Mouse (Mus musculus): Measurements from ENCODE around the gene Gemin4. TPM values are rescaled to one million over a fixed set of nuclear protein-coding genes. Genes with fewer than 3 reads are reported as not detected.

Gemin4 gene
- polyA plus RNA-seq, 1 experiment from 2014 or later: 13.8 TPM

DNA sequence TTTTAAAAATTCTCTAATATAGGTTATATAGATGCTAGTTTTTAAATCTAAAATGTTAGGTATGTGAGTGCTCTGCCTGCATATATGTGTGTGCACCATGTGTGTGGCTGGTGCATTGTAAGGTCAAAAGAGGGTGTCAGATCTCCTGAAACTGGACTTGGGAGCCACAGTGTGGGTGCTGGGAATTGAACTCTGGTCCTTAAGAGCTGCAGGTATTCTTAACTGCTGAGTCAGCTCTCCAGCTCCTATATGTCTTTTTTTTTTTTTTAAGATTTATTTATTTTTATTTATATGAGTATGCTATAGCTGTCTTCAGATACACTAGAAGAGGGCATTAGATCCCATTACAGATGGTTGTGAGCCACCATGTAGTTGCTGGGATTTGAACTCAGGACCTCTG lies 29.0 kb upstream of the Gemin4 start:
- Histone ChIP-seq H3K9me3 (ENCODE audit: low read length) (no peaks in the 10 kb centered on the region), H3K4me2 (replicated peaks; ENCODE audit: low read depth, low read length) (no peak overlapping the region), H3K27me3 (replicated peaks; ENCODE audit: insufficient read depth, low read length) (no peaks in the 10 kb centered on the region), H3K9ac (replicated peaks; ENCODE audit: low read depth) (no peak overlapping the region), H3K4me3 (ENCODE audit: low read depth, low read length) (no peak overlapping the region), H3K36me3 (ENCODE audit: insufficient read depth, low read length) (no peaks in the 10 kb centered on the region), H3K4me1 (ENCODE audit: insufficient read depth, low read depth, low read length) (no peaks in the 10 kb centered on the region), H3K27ac (ENCODE audit: low read length) (no peak overlapping the region)
- DNase-seq (ENCODE audit: low spot score) (no peak), ATAC-seq (no peak)
- TF ChIP-seq EP300 (IDR thresholded peaks at IDR 0.05) (no peak), CTCF (IDR thresholded peaks at IDR 0.05) (no peak)

DNA sequence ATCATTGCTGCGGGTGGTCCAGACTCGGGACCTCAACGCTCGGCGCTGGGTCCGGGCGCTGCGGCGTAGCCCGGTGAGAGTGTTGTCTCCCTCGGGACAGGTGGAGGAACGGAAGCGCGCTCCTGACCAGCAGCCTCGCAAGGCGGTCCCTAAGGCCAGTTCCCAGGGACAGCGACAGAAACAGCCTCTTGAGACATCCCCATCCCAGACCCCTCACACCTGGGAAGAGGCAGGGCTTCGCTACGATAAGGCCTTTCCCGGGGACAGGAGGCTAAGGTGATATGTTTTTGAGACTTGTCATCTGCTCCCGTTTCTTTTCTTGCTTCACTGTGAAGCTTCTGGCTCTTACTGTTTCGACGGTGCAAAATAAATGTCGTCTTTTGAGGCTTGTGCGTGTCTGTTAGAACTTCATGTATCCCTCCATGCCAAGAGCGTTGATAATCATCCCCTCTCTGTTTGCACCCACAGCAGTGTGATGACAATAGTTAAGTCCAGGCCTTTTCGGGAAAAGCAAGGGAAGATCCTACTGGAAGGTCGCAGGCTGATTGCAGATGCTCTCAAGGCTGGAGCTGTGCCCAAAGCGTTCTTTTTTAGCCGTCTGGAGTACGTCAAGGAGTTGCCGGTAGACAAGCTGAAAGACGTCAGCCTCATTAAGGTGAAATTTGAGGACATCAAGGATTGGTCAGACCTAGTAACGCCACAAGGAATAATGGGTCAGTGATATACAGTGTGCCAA lies 26.5 kb upstream of the Gemin4 start:
- TF ChIP-seq CTCF (IDR thresholded peaks at IDR 0.05) (no peak), EP300 (IDR thresholded peaks at IDR 0.05) (no peak)
- Histone ChIP-seq H3K27ac (ENCODE audit: low read length) (no peak overlapping the region), H3K9me3 (ENCODE audit: low read length) (no peaks in the 10 kb centered on the region), H3K4me2 (replicated peaks; ENCODE audit: low read depth, low read length) (peak overlapping the region; percentile 80), H3K4me1 (ENCODE audit: insufficient read depth, low read depth, low read length) (no peaks in the 10 kb centered on the region), H3K36me3 (ENCODE audit: insufficient read depth, low read length) (0 out of 2 replicates have a peak, but pooled peaks cover 9% of the 10 kb centered on the region), H3K27me3 (replicated peaks; ENCODE audit: insufficient read depth, low read length) (no peaks in the 10 kb centered on the region), H3K4me3 (ENCODE audit: low read depth, low read length) (peak overlapping the region; percentile 63), H3K9ac (replicated peaks; ENCODE audit: low read depth) (peak overlapping the region; percentile 65)
- WGBS: 2% methylated on average over 34 of the region's 34 CpGs
- DNase-seq (ENCODE audit: low spot score): no peak
- peak; percentile 46 for ATAC-seq

DNA sequence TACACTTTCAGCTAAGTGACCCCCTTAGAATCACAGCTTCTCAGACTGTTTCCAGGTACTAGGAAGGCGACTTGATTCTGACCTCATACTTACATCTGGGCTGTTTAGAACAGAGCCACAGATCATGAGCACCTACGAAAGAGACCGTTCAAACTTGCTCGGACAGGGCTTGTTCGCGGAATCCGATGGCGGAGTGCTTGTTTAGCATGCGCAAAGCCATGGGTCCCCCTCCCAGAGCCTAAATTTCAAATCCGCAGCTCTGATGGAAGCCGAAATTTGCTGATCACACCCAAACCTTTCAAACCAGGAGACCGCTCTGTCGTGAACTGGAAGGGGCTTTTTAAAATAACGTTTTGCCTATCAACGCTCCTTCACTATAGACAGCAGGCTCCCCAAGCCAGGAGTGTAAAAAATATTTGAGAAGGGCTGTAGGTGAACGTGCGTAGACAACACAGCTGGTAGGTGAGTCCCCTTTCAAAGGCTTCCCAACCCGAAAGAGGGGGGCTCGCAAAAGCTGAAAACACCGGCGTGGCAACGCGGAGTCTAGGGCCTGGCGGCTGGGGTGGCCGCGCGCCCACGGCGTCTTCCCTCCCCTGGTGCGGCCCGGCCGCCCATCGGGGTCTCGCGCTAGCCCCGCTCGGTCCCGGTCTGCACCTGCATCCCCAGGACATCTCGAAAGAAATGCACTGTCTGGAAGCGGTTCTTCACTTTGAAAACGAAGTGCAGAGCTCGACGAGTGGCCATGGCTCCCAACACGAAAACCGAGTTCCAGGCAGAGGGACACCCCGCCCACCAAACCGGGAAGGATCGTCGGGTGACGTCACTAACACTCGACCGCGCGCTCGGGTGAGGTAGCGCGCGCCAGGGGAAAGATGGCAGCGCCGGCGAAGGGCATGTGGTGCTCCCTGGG lies 25.7 kb upstream of the Gemin4 start, which contains the start of the genes Mrm3 and Glod4:
Gene Mrm3, plus strand, starts transcription at position 815 of the 910 bp plus-strand sequence.
Gene Glod4, minus strand, starts transcription at position 825 of the 910 bp plus-strand sequence.
- ATAC-seq: peak; percentile 95
- 0 out of 2 replicates have a peak within 1 kb of the TSS, but pooled peaks have one; percentile 2 for H3K27ac ChIP-seq (ENCODE audit: low read length)
- H3K27me3 ChIP-seq (replicated peaks; ENCODE audit: insufficient read depth, low read length): no peaks in the 10 kb centered on the region
- peak within 1 kb of the TSS; percentile 80 for H3K4me2 ChIP-seq (replicated peaks; ENCODE audit: low read depth, low read length)
- no peak for TF ChIP-seq CTCF (IDR thresholded peaks at IDR 0.05)
- TF ChIP-seq EP300 (IDR thresholded peaks at IDR 0.05): no peak
- H3K4me3 ChIP-seq (ENCODE audit: low read depth, low read length): peak within 1 kb of the TSS; percentile 63
- no peaks in the 10 kb centered on the region for H3K4me1 ChIP-seq (ENCODE audit: insufficient read depth, low read depth, low read length)
- DNase-seq (ENCODE audit: low spot score): peak; percentile 95
- H3K9ac ChIP-seq (replicated peaks; ENCODE audit: low read depth): peak within 1 kb of the TSS; percentile 65
- WGBS: under 1% methylated on average over 61 of the region's 61 CpGs
- H3K9me3 ChIP-seq (ENCODE audit: low read length): no peaks in the 10 kb centered on the region
- 0 out of 2 replicates have a peak, but pooled peaks cover 9% of the 10 kb centered on the region for H3K36me3 ChIP-seq (ENCODE audit: insufficient read depth, low read length)

DNA sequence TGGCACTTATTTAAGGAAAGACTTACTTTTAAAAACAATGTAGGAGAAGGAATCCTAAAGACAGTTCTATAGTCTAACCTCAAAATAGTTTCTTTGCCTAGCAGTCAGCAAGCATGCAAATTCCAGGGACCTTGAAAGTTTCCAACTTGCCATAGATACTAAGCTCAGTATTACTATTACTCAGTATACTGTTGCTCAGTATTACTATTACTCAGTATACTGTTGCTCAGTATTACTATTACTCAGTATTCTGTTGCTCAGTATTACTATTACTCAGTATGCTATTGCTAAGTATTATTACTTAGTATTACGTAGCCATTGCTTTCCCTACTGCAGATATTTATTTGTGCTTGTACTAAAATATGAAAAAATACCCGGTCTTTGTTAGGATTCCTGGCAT lies 22.3 kb upstream of the Gemin4 start:
- H3K9ac ChIP-seq (replicated peaks; ENCODE audit: low read depth): no peak overlapping the region
- DNase-seq (ENCODE audit: low spot score) (no peak), ATAC-seq (no peak)
- no peak overlapping the region for H3K4me2 ChIP-seq (replicated peaks; ENCODE audit: low read depth, low read length)
- 0 out of 2 replicates have a peak, but pooled peaks cover 9% of the 10 kb centered on the region for H3K36me3 ChIP-seq (ENCODE audit: insufficient read depth, low read length)
- H3K27me3 ChIP-seq (replicated peaks; ENCODE audit: insufficient read depth, low read length): no peaks in the 10 kb centered on the region
- WGBS: 87% methylated on average over 2 of the region's 2 CpGs
- H3K9me3 ChIP-seq (ENCODE audit: low read length): no peaks in the 10 kb centered on the region
- no peak overlapping the region for H3K4me3 ChIP-seq (ENCODE audit: low read depth, low read length)
- no peaks in the 10 kb centered on the region for H3K4me1 ChIP-seq (ENCODE audit: insufficient read depth, low read depth, low read length)
- H3K27ac ChIP-seq (ENCODE audit: low read length): no peak overlapping the region
- TF ChIP-seq CTCF (IDR thresholded peaks at IDR 0.05) (no peak), EP300 (IDR thresholded peaks at IDR 0.05) (no peak)

DNA sequence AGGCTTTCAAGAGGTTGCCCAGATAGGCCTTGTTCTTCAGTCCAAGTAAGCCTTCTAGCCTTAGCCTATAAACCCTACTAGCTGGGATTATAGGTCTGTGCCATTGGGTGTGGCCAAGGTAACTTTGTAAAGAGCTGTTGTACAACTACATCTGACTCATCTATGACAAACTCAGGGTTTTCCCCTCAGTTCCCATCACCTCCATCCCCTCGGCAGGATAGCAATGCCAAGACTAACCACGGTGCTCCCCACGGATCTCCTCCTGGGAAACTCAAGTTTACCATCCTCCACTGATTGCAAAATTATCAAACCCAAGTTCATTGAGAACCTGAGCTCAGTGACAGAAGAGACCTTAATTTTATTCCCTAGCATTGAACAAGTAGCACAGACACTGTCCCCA lies 18.7 kb upstream of the Gemin4 start:
- Histone ChIP-seq H3K36me3 (ENCODE audit: insufficient read depth, low read length) (peaks cover 38% of the 10 kb centered on the region), H3K9me3 (ENCODE audit: low read length) (no peaks in the 10 kb centered on the region), H3K27me3 (replicated peaks; ENCODE audit: insufficient read depth, low read length) (no peaks in the 10 kb centered on the region), H3K4me3 (ENCODE audit: low read depth, low read length) (no peak overlapping the region), H3K9ac (replicated peaks; ENCODE audit: low read depth) (no peak overlapping the region), H3K4me2 (replicated peaks; ENCODE audit: low read depth, low read length) (no peak overlapping the region), H3K27ac (ENCODE audit: low read length) (no peak overlapping the region), H3K4me1 (ENCODE audit: insufficient read depth, low read depth, low read length) (no peaks in the 10 kb centered on the region)
- 94% methylated on average over 3 of the region's 3 CpGs for WGBS
- DNase-seq (ENCODE audit: low spot score) (no peak), ATAC-seq (no peak)
- no peak for TF ChIP-seq EP300 (IDR thresholded peaks at IDR 0.05)

DNA sequence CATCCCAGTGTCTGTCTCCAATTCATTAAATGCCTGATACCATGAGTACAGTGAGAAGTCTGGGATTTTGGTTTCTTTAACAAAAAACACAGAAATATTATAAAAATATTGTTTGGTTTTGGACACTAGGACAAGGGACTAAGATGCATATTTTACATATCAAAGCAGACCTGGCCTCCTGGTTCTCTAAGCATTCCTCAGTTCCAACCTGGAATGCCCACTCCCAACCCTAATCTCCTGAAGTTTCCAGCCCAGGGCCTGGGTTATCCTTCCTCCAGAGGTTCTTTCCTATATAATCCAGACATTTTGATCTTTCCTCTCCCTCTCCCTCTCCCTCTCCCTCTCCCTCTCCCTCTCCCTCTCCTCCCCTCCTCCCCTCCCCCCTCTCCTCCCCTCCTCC lies 7.6 kb upstream of the Gemin4 start:
- no peak overlapping the region for H3K4me3 ChIP-seq (ENCODE audit: low read depth, low read length)

More for the DNA sequence above, 7.6 kb upstream of the Gemin4 start:
- H3K4me2 ChIP-seq (replicated peaks; ENCODE audit: low read depth, low read length): no peak overlapping the region
- ATAC-seq (no peak), DNase-seq (ENCODE audit: low spot score) (no peak)
- H3K9ac ChIP-seq (replicated peaks; ENCODE audit: low read depth): no peak overlapping the region
- H3K27me3 ChIP-seq (replicated peaks; ENCODE audit: insufficient read depth, low read length): no peaks in the 10 kb centered on the region
- no peak overlapping the region for H3K27ac ChIP-seq (ENCODE audit: low read length)
- TF ChIP-seq CTCF (IDR thresholded peaks at IDR 0.05): no peak
- peaks cover 10% of the 10 kb centered on the region; the same call in 1 of the 2 replicates for H3K36me3 ChIP-seq (ENCODE audit: insufficient read depth, low read length)
- no peaks in the 10 kb centered on the region for H3K9me3 ChIP-seq (ENCODE audit: low read length)
- no peaks in the 10 kb centered on the region for H3K4me1 ChIP-seq (ENCODE audit: insufficient read depth, low read depth, low read length)

Data from lung, postnatal 0 days (tissue).